Mouse (Mus musculus): ENCODE results near the gene Psma4.
A peak's percentile ranks its signal among the peaks of the same experiment; 100 is the strongest.
"Not testable (repeated sequence)": the region's sequence is repeated elsewhere in the genome, so short reads cannot be mapped to it uniquely, and the experiment has no call there.

The Psma4 gene

GRCm38 (mm10) chr9:54950575-54951321 is at the start of gene Psma4, which contains the start of gene AY074887:
Gene Psma4 (plus strand): TSS chr9:54950790.
Gene AY074887 (minus strand): TSS chr9:54950998.
- DNase-seq (ENCODE audit: low spot score in 2 of 2): peak; percentile 90 to 96

- DNase-seq (ENCODE audit: low spot score in 2 of 2): no peak
Observed at GRCm38 (mm10) chr9:54909446-54909845, 41.1 kb upstream of the Psma4 start.

GRCm38 (mm10) chr9:54915576-54915975 is 35.0 kb upstream of the Psma4 start:
- no peak for DNase-seq (ENCODE audit: low spot score in 2 of 2)

GRCm38 (mm10) chr9:54916401-54916800 is 34.2 kb upstream of the Psma4 start:
- no peak for DNase-seq (ENCODE audit: low spot score in 2 of 2)

GRCm38 (mm10) chr9:54917010-54917677 is 33.4 kb upstream of the Psma4 start, which contains the start of gene Hykk:
Gene Hykk (plus strand): TSS chr9:54917283.
- DNase-seq (ENCODE audit: low spot score in 2 of 2): peak; percentile 75 to 81

GRCm38 (mm10) chr9:54918191-54918590 is 32.4 kb upstream of the Psma4 start:
- DNase-seq (ENCODE audit: low spot score in 2 of 2): no peak

GRCm38 (mm10) chr9:54918781-54919180 is 31.8 kb upstream of the Psma4 start:
- DNase-seq (ENCODE audit: low spot score in 2 of 2): no peak

GRCm38 (mm10) chr9:54919946-54920345 is 30.6 kb upstream of the Psma4 start:
- DNase-seq (ENCODE audit: low spot score in 2 of 2): no peak

GRCm38 (mm10) chr9:54930741-54931140 is 19.8 kb upstream of the Psma4 start:
- DNase-seq (ENCODE audit: low spot score in 2 of 2): no peak

- no peak for DNase-seq (ENCODE audit: low spot score in 2 of 2)
Observed at GRCm38 (mm10) chr9:54931765-54932164, 18.8 kb upstream of the Psma4 start.

- no peak for DNase-seq (ENCODE audit: low spot score in 2 of 2)
Observed at GRCm38 (mm10) chr9:54932379-54932778, 18.2 kb upstream of the Psma4 start.

- DNase-seq (ENCODE audit: low spot score in 2 of 2): no peak
Observed at GRCm38 (mm10) chr9:54942071-54942470, 8.5 kb upstream of the Psma4 start.

GRCm38 (mm10) chr9:54944467-54944866 is 6.1 kb upstream of the Psma4 start:
- no peak for DNase-seq (ENCODE audit: low spot score in 2 of 2)

GRCm38 (mm10) chr9:54946256-54946655 is 4.3 kb upstream of the Psma4 start:
- DNase-seq (ENCODE audit: low spot score in 2 of 2): no peak

GRCm38 (mm10) chr9:54949465-54949864 is 1.1 kb upstream of the Psma4 start:
- no peak for DNase-seq (ENCODE audit: low spot score in 2 of 2)

- not testable (repeated sequence) for DNase-seq (ENCODE audit: low spot score in 2 of 2)
Observed at GRCm38 (mm10) chr9:54950162-54950561, 428 bp upstream of the Psma4 start.

- no peak for DNase-seq (ENCODE audit: low spot score in 2 of 2)
Observed at GRCm38 (mm10) chr9:54961059-54961458, 10.5 kb downstream of the Psma4 start.

GRCm38 (mm10) chr9:54963669-54964068 is 13.1 kb downstream of the Psma4 start:
- no peak for DNase-seq (ENCODE audit: low spot score in 2 of 2)

- no peak for DNase-seq (ENCODE audit: low spot score in 2 of 2)
Observed at GRCm38 (mm10) chr9:54969972-54970637, 19.5 kb downstream of the Psma4 start.

GRCm38 (mm10) chr9:54980674-54981073 is 30.1 kb downstream of the Psma4 start, which contains the start of gene Chrna5:
Gene Chrna5 (plus strand): TSS chr9:54980880.
- no peak for DNase-seq (ENCODE audit: low spot score in 2 of 2)

- peak in 1 of 2 experiments; percentile 61 for DNase-seq (ENCODE audit: low spot score in 2 of 2)
Observed at GRCm38 (mm10) chr9:54981291-54982191, 31.0 kb downstream of the Psma4 start.

Measured in spleen, postnatal 4 days (tissue).